Mouse (Mus musculus) kidney, postnatal 0 days (tissue): ENCODE results near the gene Otulinl. TPM values are rescaled to one million over a fixed set of nuclear protein-coding genes. Genes with fewer than 3 reads are reported as not detected.

Experiments used
- ATAC-seq: fragments of 200-750 bp; cut with Nextera tagmentation; replicated peaks from 2 replicates; pipeline ENCODE4 v1.8.0; 2017; ENCODE audit warnings: low read depth, moderate number of reproducible peaks, moderate TSS enrichment, moderate library complexity; ENCODE audit not compliant: low FRiP score
- DNase-seq: peaks from one replicate; pipeline ENCODE4 v3.0.0-alpha.2; 2016; ENCODE audit warnings: low spot score
- H3K27ac ChIP-seq: fragments of 300-500 bp; sonication (generic); 2 replicates; pipeline ENCODE4 v1.5.1; 2014; ENCODE audit warnings: mild to moderate bottlenecking
- H3K27me3 ChIP-seq: fragments of 300-500 bp; sonication (generic); 2 replicates; pipeline ENCODE4 v1.6.1; 2014; ENCODE audit warnings: low read length, mixed read lengths; ENCODE audit not compliant: insufficient read depth
- H3K36me3 ChIP-seq: fragments of 300-500 bp; sonication (generic); 2 replicates; pipeline ENCODE4 v1.6.1; 2014; ENCODE audit warnings: low read length, mixed read lengths; ENCODE audit not compliant: insufficient read depth
- H3K4me1 ChIP-seq: fragments of 300-500 bp; sonication (generic); replicated peaks from 2 replicates; pipeline ENCODE4 v1.6.1; 2014; ENCODE audit warnings: antibody characterized with exemption, low read length, mixed read lengths; ENCODE audit not compliant: insufficient read depth
- H3K4me2 ChIP-seq: fragments of 300-500 bp; sonication (generic); 2 replicates; pipeline ENCODE4 v1.6.1; 2014; ENCODE audit warnings: mild to moderate bottlenecking, low read length, moderate library complexity, mixed read lengths
- H3K4me3 ChIP-seq: fragments of 300-500 bp; sonication (generic); replicated peaks from 2 replicates; pipeline ENCODE4 v1.5.1; 2014; ENCODE audit warnings: low read depth, low read length
- H3K9ac ChIP-seq: fragments of 300-500 bp; sonication (generic); 2 replicates; pipeline ENCODE4 v1.6.1; 2014; ENCODE audit warnings: low read depth, low read length
- H3K9me3 ChIP-seq: fragments of 300-500 bp; sonication (generic); replicated peaks from 2 replicates; pipeline ENCODE4 v1.6.1; 2016; ENCODE audit warnings: low read length, inconsistent platforms, mixed read lengths
- CTCF ChIP-seq: IDR thresholded peaks from 2 replicates; pipeline ENCODE4 v1.5.1; 2016; ENCODE audit warnings: antibody characterized with exemption, low read depth, mild to moderate bottlenecking, moderate library complexity
- WGBS: fragments of 180-500 bp; shearing (Covaris S2); extraction: QIAGEN DNeasy Blood & Tissue Kit; methylation state at CpG from one replicate; pipeline ENCODE4 v1.1.7; 2014; 5-methylcytosine and 5-hydroxymethylcytosine counted together
- polyA plus RNA-seq: library from polyadenylated mRNA; unstranded; fragments of >200 nt; fragmentation: Nextera tagmentation; extraction: Ambion mirVana; gene quantifications from 2 replicates; pipeline ENCODE4 v1.2.1, GENCODE M21; 2015

The Otulinl gene
- polyA plus RNA-seq, 1 experiment from 2014 or later = 28.4 TPM

- 83% methylated on average over 1 of the region's 1 CpGs for WGBS
- no peaks in the 10 kb centered on the region for H3K27me3 ChIP-seq
- H3K4me2 ChIP-seq = no peak overlapping the region
- 0 out of 2 replicates have a peak, but pooled peaks cover 13% of the 10 kb centered on the region for H3K36me3 ChIP-seq
- ATAC-seq = no peak
- DNase-seq = no peak
- H3K9me3 ChIP-seq = no peaks in the 10 kb centered on the region
- H3K27ac ChIP-seq = no peak overlapping the region
- no peak overlapping the region for H3K4me3 ChIP-seq
- H3K4me1 ChIP-seq = peaks cover 5% of the 10 kb centered on the region
- no peak for TF ChIP-seq CTCF
- H3K9ac ChIP-seq = no peak overlapping the region
These were observed 55.1 kb downstream of the Otulinl start for GRCm38 (mm10) chr15:27626314-27626713.

- DNase-seq (no peak), ATAC-seq (no peak)
- H3K4me2 ChIP-seq = no peak overlapping the region
- no peak overlapping the region for H3K9ac ChIP-seq
- H3K27ac ChIP-seq = no peak overlapping the region
- H3K36me3 ChIP-seq = 0 out of 2 replicates have a peak, but pooled peaks cover 13% of the 10 kb centered on the region
- WGBS = 83% methylated on average over 10 of the region's 10 CpGs
- H3K27me3 ChIP-seq = no peaks in the 10 kb centered on the region
- peaks cover 5% of the 10 kb centered on the region for H3K4me1 ChIP-seq
- no peak overlapping the region for H3K4me3 ChIP-seq
- H3K9me3 ChIP-seq = no peaks in the 10 kb centered on the region
- no peak for TF ChIP-seq CTCF
These were observed 55.5 kb downstream of the Otulinl start for GRCm38 (mm10) chr15:27625890-27626255.

DNA sequence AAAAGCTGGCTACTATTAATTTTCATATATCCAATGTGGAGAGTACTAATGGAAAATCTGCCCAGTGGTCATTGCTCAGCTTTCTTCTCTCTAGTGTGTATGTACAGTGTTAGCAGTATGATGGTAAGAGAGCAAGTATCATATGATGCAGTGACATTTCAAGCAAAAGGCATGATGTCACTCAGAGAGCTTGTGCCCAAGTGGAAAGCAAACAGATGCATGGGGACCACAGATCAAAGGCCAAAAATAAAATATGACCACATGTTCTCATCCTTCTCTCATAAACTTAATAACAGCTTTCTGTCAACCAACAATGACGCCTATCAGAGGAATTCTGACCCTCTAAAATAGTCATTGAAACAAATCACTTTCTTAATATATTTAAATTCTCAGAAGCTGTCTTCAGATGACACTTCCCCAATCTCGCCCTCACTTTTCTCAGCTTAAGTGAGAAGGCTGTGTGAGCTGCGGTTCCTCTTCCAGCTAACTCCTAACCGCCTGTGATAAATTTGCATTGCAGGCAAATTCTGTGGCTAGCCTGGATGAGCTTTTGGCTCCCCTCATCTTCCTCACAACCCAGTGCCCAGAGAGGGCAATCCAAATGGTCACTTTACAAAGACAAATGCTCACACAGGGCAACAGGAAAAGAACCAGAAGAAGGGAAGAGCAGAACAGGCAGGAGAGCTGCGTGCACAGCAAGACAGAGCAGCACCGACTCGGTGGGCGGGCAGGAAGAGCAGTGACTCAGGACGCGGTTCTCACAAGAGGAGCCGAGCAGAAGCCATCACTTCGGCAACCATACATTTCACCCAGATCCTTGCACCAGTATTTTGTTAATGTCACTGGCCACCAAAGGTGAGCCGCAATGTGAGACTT is 56.1 kb downstream of the Otulinl start:
- no peak for DNase-seq
- H3K4me1 ChIP-seq = peaks cover 5% of the 10 kb centered on the region
- no peak overlapping the region for H3K27ac ChIP-seq
- no peak overlapping the region for H3K9ac ChIP-seq
- 0 out of 2 replicates have a peak, but pooled peaks cover 13% of the 10 kb centered on the region for H3K36me3 ChIP-seq
- no peak overlapping the region for H3K4me2 ChIP-seq
- no peaks in the 10 kb centered on the region for H3K9me3 ChIP-seq
- H3K27me3 ChIP-seq = no peaks in the 10 kb centered on the region
- TF ChIP-seq CTCF = no peak
- ATAC-seq = no peak
- H3K4me3 ChIP-seq = no peak overlapping the region
- 83% methylated on average over 13 of the region's 13 CpGs for WGBS

GRCm38 (mm10) chr15:27623286-27623685 is 58.1 kb downstream of the Otulinl start:
- WGBS = 81% methylated on average over 6 of the region's 6 CpGs
- H3K4me3 ChIP-seq = no peak overlapping the region
- H3K27me3 ChIP-seq = no peaks in the 10 kb centered on the region
- H3K4me2 ChIP-seq = no peak overlapping the region
- no peaks in the 10 kb centered on the region for H3K9me3 ChIP-seq
- H3K4me1 ChIP-seq = no peaks in the 10 kb centered on the region; the same call in 1 of the 2 replicates
- no peak for TF ChIP-seq CTCF
- no peak overlapping the region for H3K27ac ChIP-seq
- H3K9ac ChIP-seq = no peak overlapping the region
- H3K36me3 ChIP-seq = 0 out of 2 replicates have a peak, but pooled peaks cover 20% of the 10 kb centered on the region
- ATAC-seq = no peak
- DNase-seq = peak; percentile 15

- H3K4me1 ChIP-seq = no peaks in the 10 kb centered on the region
- 0 out of 2 replicates have a peak, but pooled peaks cover 22% of the 10 kb centered on the region for H3K36me3 ChIP-seq
- H3K4me2 ChIP-seq = no peak overlapping the region
- no peak overlapping the region for H3K9ac ChIP-seq
- WGBS = 78% methylated on average over 6 of the region's 6 CpGs
- no peaks in the 10 kb centered on the region for H3K9me3 ChIP-seq
- no peaks in the 10 kb centered on the region for H3K27me3 ChIP-seq
- ATAC-seq (no peak), DNase-seq (no peak)
- H3K27ac ChIP-seq = no peak overlapping the region
- TF ChIP-seq CTCF = no peak
- no peak overlapping the region for H3K4me3 ChIP-seq
These were observed 60.7 kb downstream of the Otulinl start for GRCm38 (mm10) chr15:27620475-27621185.

- ATAC-seq = peak; percentile 89
These were observed 61.7 kb downstream of the Otulinl start for GRCm38 (mm10) chr15:27619683-27620082.

More at GRCm38 (mm10) chr15:27619683-27620082, 61.7 kb downstream of the Otulinl start:
- H3K27me3 ChIP-seq = no peaks in the 10 kb centered on the region
- H3K27ac ChIP-seq = no peak overlapping the region
- 0 out of 2 replicates have a peak, but pooled peaks cover 26% of the 10 kb centered on the region for H3K36me3 ChIP-seq
- H3K9ac ChIP-seq = no peak overlapping the region
- TF ChIP-seq CTCF = no peak
- WGBS = 55% methylated on average over 3 of the region's 3 CpGs
- H3K4me2 ChIP-seq = no peak overlapping the region
- no peaks in the 10 kb centered on the region for H3K4me1 ChIP-seq
- peak; percentile 9 for DNase-seq
- H3K4me3 ChIP-seq = no peak overlapping the region
- no peaks in the 10 kb centered on the region for H3K9me3 ChIP-seq
